Mouse (Mus musculus) cerebellum, adult 11 months (tissue): ENCODE measurements at regions not wholly inside any gene's neighbourhood (a gene's known extent, or its start where the extent isn't known, plus 50 kb on each side); places are given as distances from the start of the nearest gene placed in this dataset.

Source experiments
- DNase-seq: peaks from one replicate; pipeline ENCODE4 v3.0.0; 2022

DNA sequence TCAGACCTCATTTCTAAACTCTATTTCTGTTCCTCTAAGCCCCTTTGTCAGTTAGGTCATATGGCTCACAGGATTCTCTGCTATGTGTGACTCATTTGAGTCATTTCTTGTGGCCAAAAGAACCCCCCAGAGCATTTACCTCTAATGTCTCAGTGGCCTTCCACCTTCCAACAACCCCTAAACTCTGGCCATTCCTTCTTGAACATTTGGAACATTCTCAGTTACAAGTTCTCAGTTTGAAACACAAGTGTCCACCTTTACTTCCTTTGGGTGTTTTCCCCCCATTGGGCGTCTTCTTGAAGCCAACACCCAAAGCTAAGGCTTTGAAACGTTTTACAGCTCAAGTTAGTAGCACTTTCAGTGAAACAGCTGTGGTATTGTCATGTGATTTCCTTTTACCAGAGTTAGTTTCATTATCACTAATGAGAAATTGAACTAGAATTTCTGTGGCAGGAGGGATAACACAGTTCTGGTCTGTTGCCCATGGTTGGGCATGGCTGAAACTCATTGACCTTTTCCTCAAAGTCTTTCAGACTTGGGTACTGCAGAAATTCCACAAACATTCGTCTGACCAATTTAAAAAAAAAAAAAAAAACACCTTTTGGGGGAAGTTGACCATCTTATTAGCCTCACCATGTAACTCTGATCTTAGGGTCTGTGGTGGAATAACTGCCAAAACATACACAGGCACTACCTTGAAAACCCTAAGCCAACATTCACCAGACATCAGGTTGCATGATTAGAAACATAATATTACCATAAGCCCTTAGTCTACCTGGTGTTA lies 201.8 kb downstream of the Nfkbiz start:
- DNase-seq, result no peak

DNA sequence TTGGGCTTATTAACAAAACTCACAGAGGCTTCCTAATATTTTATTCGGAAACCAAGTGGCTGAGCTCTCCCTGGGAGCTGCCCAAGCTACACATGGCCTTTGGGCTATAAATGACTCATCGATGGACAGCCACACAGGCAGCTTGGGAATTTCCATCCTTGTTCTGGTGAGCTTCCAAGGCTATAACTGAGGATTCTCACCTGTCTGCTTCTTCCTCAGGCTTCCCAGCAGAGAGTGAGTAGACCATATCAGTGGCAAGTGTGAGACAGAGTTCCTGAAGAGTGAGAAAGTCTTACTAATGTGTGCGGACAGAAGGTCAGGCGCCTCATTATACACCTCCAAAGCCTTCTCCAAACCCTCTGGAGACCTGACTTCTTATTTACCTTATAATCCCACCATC lies 202.5 kb downstream of the Nfkbiz start:
- no peak for DNase-seq

GRCm38 (mm10) chr16:55634691-55635090 lies 204.0 kb downstream of the Nfkbiz start:
- DNase-seq, result no peak

DNA sequence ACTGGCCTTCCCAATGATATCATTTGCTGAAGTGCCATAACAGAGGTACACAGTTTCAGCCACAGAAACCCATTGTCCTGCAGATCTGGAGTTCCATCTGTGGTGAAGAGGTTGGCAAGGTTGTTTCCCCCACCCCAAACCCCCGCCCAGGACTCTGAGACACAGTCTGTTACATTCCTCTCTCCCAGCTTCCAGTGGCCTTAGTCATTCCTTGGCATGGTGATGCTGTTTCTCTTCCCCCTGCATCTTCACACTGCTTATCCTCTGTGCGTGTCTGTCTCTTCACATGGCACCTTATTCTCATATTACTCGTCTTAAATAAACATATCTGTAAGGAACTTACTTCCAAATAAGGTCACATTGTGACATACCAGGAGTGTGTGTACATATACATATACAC lies 206.5 kb downstream of the Nfkbiz start:
- DNase-seq, result no peak

DNA sequence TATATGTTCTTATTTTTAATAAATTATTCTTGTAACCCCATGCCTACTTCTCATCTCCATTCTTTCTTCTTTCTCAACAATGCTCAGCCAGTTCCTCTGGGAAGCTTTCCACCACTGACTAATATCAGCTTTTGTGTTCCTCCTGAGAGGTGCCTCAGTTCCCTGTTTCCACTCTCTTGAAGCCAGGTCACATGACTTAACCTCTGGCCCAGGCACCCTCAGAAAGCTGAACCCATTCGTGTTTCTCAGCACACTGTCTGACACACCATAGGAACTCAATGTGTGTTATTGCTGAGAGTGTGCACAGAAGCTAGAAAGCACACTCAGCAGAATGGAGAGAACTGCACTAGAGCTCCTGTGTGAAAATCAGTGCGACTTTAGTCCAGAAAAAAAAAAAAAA lies 207.1 kb downstream of the Nfkbiz start:
- DNase-seq, result no peak

- no peak for DNase-seq
These were observed 207.7 kb downstream of the Nfkbiz start for GRCm38 (mm10) chr16:55631048-55631447.

- no peak for DNase-seq
These were observed 211.2 kb downstream of the Nfkbiz start for GRCm38 (mm10) chr16:55627531-55627930.

- no peak for DNase-seq
These were observed 215.3 kb downstream of the Nfkbiz start for GRCm38 (mm10) chr16:55623422-55623821.

DNA sequence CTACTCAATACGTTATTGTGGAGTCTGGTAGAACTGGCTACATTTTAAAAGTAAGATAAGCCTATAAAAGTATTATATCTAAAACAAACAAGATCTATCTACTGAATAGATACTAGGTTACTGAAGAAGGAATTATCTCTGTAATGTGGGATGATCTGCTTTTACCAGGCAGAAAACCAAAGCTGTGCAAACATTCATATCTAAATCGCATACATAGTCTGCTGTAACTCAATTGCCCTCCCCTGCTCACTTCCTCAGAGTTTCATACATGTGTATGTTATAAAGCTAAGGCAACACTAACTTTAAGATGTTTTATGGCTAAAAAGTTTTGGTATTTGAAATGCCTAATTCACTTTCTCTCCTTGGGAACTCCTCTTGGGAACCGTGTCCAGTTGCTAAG lies 219.0 kb downstream of the Nfkbiz start:
- DNase-seq, result no peak

DNA sequence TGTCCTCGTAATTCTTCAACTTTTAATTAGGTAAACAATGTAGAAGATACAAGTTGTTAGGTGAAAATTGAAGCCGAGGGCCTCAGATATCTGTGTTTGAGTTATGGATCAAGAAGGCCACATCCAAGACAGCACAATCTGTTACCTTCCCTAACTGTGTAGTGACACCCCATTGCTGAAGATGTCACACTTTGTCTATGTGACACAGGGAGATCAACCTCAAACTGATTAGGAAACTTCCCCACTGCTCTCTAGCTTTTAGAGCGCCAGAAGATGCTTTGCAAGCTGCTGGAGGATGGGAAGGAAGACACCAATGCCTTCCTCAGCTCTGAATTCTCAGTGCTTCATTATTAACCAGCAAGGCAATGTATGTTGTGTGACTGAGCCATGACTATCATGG lies 220.7 kb downstream of the Nfkbiz start:
- no peak for DNase-seq

- no peak for DNase-seq
These were observed 221.2 kb downstream of the Nfkbiz start for GRCm38 (mm10) chr16:55617506-55617905.

DNA sequence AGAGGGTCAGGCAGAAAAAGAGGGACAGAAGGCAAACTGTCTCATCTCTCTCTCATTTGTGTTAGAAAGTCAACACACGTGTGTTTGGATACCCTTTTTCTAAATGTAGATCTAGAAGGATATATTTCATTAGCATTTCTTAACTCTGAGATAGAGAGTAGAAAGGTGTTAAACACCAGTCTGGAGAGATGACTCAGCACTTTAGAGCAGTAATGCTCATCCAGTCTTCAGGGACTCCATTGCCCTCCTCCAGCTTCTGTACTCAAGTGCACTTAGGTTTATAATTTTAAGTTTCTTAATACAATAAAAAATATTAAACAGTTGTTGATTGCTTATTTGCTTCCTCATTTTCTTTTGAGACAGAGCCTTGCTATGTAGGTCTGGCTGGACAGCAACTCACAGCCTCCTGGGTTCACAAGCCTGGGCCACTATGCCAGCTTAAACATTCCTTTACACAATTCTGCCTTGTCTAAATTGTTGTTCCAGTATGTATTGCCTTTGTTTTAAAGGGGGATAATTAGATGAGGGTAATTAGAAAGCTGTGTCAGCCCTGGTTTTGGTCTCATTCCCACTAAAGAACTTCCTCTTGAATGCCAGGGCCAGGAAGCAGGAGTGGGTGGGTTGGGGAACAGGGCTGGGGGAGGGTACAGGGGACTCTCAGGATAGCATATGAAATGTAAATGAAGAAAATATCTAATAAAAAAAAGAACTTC lies 222.1 kb downstream of the Nfkbiz start:
- no peak for DNase-seq

GRCm38 (mm10) chr16:55612873-55613272 lies 225.8 kb downstream of the Nfkbiz start:
- DNase-seq, result no peak

DNA sequence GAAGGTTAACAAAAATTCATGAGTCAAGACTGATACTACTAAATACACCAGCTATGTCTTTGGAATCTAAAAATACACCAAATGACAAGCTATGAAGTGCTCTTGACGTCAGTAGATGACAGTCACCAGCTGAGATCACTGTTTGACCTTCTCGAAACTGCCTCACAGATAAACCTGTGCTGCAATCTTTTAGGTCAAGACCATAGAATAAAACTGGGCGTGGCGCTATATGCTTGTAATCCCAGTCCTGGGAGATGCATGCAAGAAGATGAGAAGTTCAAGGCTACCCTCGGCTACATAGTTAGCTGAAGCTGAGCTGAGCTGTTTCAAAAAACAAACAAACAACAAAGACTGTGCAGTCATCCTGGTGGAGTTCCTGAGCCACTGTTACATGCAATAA lies 226.7 kb downstream of the Nfkbiz start:
- DNase-seq, result no peak

GRCm38 (mm10) chr16:55611172-55611571 lies 227.5 kb downstream of the Nfkbiz start:
- no peak for DNase-seq

DNA sequence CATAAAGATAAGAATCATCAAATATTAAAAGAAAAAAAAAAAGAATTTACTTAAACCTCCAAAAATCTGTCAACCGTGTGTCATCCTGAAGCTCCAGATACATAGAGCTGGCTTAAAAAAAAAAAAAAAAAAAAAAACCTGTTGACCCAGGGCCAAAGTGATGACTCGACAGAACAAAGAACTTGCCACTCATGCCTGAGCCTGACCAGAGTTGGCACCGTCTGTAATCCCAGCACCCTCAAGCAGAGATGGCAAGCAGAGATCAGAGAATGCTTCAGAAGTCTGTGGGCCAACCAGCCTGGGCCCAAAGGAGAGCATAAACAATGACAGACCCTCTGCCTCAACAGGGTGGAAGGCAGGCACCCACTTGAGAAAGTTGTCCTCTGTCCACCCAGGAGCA lies 230.3 kb downstream of the Nfkbiz start:
- DNase-seq, result no peak

DNA sequence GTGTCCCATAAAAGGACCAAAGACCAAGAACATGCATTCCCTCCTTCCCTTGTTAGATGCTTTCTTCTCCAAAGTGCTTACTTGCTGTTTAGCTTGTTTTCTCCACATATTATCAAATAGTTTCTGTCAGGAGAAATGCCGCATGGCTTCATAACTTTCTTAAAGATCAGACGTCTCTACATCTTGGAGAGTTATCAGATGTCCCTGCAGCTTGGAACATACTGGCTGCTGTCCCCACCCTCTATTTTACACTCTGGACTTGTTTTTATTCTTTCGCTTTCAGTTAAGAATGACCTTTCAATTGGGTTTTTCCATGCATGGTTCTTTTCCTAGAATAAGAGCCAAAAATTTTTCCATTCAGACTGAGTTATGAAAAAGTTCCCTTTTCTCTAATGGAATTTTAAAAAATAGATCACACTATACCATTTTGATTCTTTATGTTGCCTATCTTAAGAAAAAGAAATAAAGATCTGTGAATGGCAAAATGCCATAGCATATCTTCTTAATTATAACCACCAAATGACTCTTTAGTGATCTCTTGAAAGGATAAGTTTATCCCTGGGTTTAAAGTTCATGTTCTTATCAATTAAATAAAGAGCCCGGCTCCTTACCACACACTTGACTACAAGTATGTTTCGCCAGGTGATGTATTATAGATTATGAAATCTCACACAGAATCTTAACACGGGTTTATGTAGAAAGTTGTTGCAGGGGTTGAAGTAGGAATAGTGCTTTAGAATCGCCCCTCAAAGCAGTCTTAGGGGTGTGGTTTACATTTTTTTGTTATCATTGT lies 232.1 kb downstream of the Nfkbiz start:
- DNase-seq, result no peak

DNA sequence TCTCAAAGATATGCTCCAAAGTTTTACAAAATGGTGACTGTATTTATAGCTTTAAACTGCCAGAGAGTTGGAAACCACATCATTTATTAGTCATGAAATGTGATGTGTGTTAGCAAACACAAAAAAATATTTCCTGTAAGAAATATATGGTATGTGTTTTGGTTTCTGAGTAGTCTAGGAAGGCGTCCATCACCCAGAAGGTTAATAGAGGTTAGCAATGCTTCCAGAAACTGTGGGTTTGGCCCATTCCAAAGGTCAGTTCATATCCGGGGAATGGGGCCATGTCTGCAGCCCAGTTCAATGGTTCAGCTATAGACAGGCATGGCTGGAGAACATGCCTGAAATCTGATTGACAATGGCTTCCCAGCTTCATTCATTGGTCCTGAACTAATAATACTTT lies 235.1 kb downstream of the Nfkbiz start:
- no peak for DNase-seq

DNA sequence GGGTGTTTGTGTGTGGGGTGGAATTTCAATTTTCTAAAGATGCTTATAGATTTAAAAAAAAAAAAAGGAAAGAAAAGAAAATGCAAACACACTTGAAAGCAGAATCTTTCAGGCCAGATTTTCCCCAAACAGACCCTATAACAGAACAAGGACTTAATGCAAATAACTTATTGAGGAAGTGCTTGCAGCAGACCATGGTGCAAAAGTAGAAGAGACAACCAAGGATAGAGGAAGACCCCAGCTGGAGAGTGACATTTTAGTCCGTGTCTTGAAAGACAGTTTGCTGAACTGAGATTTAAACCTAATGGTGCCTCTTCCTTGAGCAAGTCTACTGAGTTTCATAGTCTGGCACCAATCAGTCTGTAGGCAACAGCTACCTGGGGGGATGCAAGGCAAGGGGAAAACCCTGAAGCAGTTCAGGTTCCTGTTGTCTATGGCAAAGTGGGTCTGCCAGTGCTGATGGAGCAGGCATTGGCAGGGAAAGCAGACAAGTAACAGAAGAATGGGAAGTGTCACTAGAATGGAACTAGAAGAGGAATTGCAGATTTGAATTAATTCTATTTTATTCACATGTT lies 249.2 kb downstream of the Nfkbiz start:
- no peak for DNase-seq

DNA sequence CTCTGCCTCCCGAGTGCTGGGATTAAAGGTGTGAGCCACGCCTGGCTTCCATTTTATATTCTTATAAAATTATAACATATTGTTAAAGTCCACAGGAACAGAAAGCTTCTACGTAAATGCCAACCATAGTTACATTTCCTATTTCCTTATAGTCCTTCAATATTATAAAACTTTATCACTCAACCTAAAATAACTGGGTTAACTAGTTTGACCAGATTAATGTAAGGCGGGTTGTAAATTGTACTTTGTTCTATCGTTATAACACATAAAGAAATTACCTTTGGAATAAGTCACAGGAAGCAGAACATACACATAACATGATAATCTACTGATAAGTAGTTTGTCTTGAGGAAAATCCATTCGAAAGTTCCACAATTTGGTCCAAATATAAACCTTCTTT lies 251.6 kb downstream of the Nfkbiz start:
- DNase-seq, result no peak

GRCm38 (mm10) chr16:55582906-55583305 lies 255.8 kb downstream of the Nfkbiz start:
- no peak for DNase-seq

DNA sequence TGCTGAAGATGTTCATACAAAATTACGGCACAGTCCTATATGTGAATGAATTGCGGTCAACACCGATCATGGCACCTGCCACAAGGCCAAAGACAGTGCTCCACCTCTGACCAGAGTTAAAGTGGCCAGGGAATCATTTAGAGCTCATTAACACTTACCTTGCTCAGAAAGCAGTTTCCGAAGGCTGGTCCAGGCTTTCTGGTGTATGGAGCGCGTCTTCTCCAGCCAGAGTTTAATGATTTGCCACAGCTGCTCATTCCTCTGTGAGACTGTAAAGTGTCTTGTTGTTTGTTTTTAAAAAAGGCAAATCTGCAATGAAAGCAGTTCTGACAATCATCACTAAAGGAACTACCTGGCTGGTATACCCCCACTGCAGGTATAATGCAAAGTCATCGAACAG lies 256.7 kb downstream of the Nfkbiz start:
- DNase-seq, result no peak

- no peak for DNase-seq
These were observed 257.9 kb downstream of the Nfkbiz start for GRCm38 (mm10) chr16:55580827-55581226.
